Mouse (Mus musculus) cerebellum, adult 2 months (tissue): ENCODE measurements at regions not wholly inside any gene's neighbourhood (a gene's known extent, or its start where the extent isn't known, plus 50 kb on each side); places are given as distances from the start of the nearest gene placed in this dataset.

Source experiments
- CTCF ChIP-seq: fragments of 200-500 bp; IDR thresholded peaks from 2 replicates; pipeline ENCODE4 v1.5.1; 2011; ENCODE audit warnings: low read depth, mild to moderate bottlenecking, control low read depth, low read length, moderate library complexity, borderline replicate concordance; ENCODE audit not compliant: insufficient read depth
- POLR2A ChIP-seq: fragments of 200-500 bp; IDR thresholded peaks from 2 replicates; pipeline ENCODE4 v1.6.1; 2011; ENCODE audit warnings: low read length, control low read depth, borderline replicate concordance; ENCODE audit not compliant: insufficient read depth

GRCm38 (mm10) chr4:55699917-55700316, 167.7 kb upstream of the Klf4 start:
- TF ChIP-seq CTCF (no peak), POLR2A (no peak)
